Mouse (Mus musculus) forebrain, postnatal 0 days (tissue): ENCODE results near the gene Gm17324. TPM values are rescaled to one million over a fixed set of nuclear protein-coding genes. Genes with fewer than 3 reads are reported as not detected.

Experiments
- ATAC-seq: fragments of 200-750 bp; cut with Nextera tagmentation; 2 replicates; pipeline ENCODE4 v1.8.0; 2017; ENCODE audit warnings: mild to moderate bottlenecking, moderate library complexity
- DNase-seq: peaks from one replicate; pipeline ENCODE4 v3.0.0-alpha.2; 2015
- H3K27ac ChIP-seq: fragments of 300-500 bp; sonication (generic); 2 replicates; pipeline ENCODE4 v1.5.1; 2014; ENCODE audit warnings: low read depth, mild to moderate bottlenecking, antibody characterized with exemption, low read length, moderate library complexity, mixed read lengths
- H3K27me3 ChIP-seq: fragments of 300-500 bp; sonication (generic); 2 replicates; pipeline ENCODE4 v1.6.1; 2014; ENCODE audit warnings: mild to moderate bottlenecking, low read length, mixed read lengths; ENCODE audit not compliant: insufficient read depth
- H3K36me3 ChIP-seq: fragments of 300-500 bp; sonication (generic); 2 replicates; pipeline ENCODE4 v1.6.1; 2014; ENCODE audit warnings: mild to moderate bottlenecking, moderate library complexity; ENCODE audit not compliant: insufficient read depth
- H3K4me1 ChIP-seq: fragments of 300-500 bp; sonication (generic); 2 replicates; pipeline ENCODE4 v1.6.1; 2014; ENCODE audit warnings: antibody characterized with exemption; ENCODE audit not compliant: insufficient read depth
- H3K4me2 ChIP-seq: fragments of 300-500 bp; sonication (generic); 2 replicates; pipeline ENCODE4 v1.6.1; 2014; ENCODE audit warnings: low read depth, mild to moderate bottlenecking, moderate library complexity
- H3K4me3 ChIP-seq: fragments of 300-500 bp; sonication (generic); 2 replicates; pipeline ENCODE4 v1.5.1; 2014; ENCODE audit warnings: low read depth, low read length, mixed read lengths
- H3K9ac ChIP-seq: fragments of 300-500 bp; sonication (generic); 2 replicates; pipeline ENCODE4 v1.6.1; 2014; ENCODE audit warnings: mild to moderate bottlenecking
- H3K9me3 ChIP-seq: fragments of 300-500 bp; sonication (generic); 2 replicates; pipeline ENCODE4 v1.6.1; 2016; ENCODE audit warnings: low read length
- CTCF ChIP-seq: sonication (generic); IDR thresholded peaks from 2 replicates; pipeline ENCODE4 v1.5.1; 2016; ENCODE audit warnings: antibody characterized with exemption, control low read depth, low read depth
- WGBS: fragments of 180-500 bp; shearing (Covaris S2); extraction: QIAGEN DNeasy Blood & Tissue Kit; methylation state at CpG from one replicate; pipeline ENCODE4 v1.1.7; 2014; 5-methylcytosine and 5-hydroxymethylcytosine counted together
- polyA plus RNA-seq: library from polyadenylated mRNA; unstranded; fragments of >200 nt; fragmentation: Nextera tagmentation; extraction: Ambion mirVana; gene quantifications from 2 replicates; pipeline ENCODE4 v1.2.1, GENCODE M21; 2015
- total RNA-seq: library from RNA; depleted of rRNA; stranded (reverse); fragments of >200 nt; gene quantifications from 2 replicates; pipeline ENCODE4 v1.2.3, GENCODE M21; 2014

Gm17324 gene
- total and polyA plus RNA-seq, 2 experiments from 2014 or later, result 1.7 to 3.3 TPM

- H3K36me3 ChIP-seq, result peaks cover 61% of the 10 kb centered on the region
- no peak for TF ChIP-seq CTCF
These were observed 17.1 kb upstream of the Gm17324 start for GRCm38 (mm10) chr9:78465725-78466124.

GRCm38 (mm10) chr9:78463337-78463736, 14.8 kb upstream of the Gm17324 start:
- Histone ChIP-seq H3K9me3 (no peaks in the 10 kb centered on the region), H3K4me2 (no peak overlapping the region), H3K4me1 (no peaks in the 10 kb centered on the region), H3K36me3 (peaks cover 67% of the 10 kb centered on the region), H3K4me3 (no peak overlapping the region), H3K27me3 (no peaks in the 10 kb centered on the region), H3K27ac (no peak overlapping the region), H3K9ac (no peak overlapping the region)
- WGBS, result 95% methylated on average over 4 of the region's 4 CpGs
- DNase-seq (no peak), ATAC-seq (no peak)
- no peak for TF ChIP-seq CTCF

More at GRCm38 (mm10) chr9:78465725-78466124, 17.1 kb upstream of the Gm17324 start:
- H3K4me2 ChIP-seq, result no peak overlapping the region
- ATAC-seq, result no peak
- no peak overlapping the region for H3K4me3 ChIP-seq
- DNase-seq, result no peak
- H3K9me3 ChIP-seq, result no peaks in the 10 kb centered on the region
- H3K9ac ChIP-seq, result no peak overlapping the region
- no peaks in the 10 kb centered on the region for H3K27me3 ChIP-seq
- H3K4me1 ChIP-seq, result no peaks in the 10 kb centered on the region
- H3K27ac ChIP-seq, result no peak overlapping the region
- 87% methylated on average over 3 of the region's 3 CpGs for WGBS

DNA sequence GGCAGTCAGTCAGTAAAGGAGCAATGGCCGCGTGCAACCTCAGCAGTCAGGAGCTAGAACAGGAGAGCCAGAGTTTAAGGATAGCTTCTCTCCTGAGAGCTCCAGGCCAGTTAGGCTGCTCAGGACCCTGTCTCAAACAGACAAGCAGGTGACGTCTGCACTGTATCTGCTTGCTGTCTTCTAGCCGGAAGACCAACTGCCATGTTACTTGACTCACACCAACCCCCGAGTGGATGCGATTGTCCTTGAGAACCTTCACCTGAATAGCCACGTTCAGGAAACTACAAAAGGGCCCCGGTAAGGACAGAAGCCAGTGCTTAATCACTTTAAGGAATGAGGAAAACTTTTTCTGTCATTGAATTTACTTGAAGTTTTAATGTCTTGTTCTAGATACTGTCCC, 8.4 kb upstream of the Gm17324 start:
- peaks cover 48% of the 10 kb centered on the region for H3K36me3 ChIP-seq

GRCm38 (mm10) chr9:78451382-78451781, 2.8 kb upstream of the Gm17324 start:
- Histone ChIP-seq H3K9ac (no peak overlapping the region), H3K9me3 (no peaks in the 10 kb centered on the region), H3K27ac (no peak overlapping the region), H3K4me3 (no peak overlapping the region), H3K27me3 (0 out of 2 replicates have a peak, but pooled peaks cover under 1% of the 10 kb centered on the region), H3K4me2 (no peak overlapping the region), H3K4me1 (peaks cover 12% of the 10 kb centered on the region), H3K36me3 (peaks cover 18% of the 10 kb centered on the region)
- ATAC-seq (no peak), DNase-seq (no peak)
- WGBS, result 85% methylated on average over 4 of the region's 4 CpGs
- no peak for TF ChIP-seq CTCF

More for the DNA sequence above, 8.4 kb upstream of the Gm17324 start:
- Histone ChIP-seq H3K4me1 (no peaks in the 10 kb centered on the region), H3K9ac (no peak overlapping the region), H3K4me2 (no peak overlapping the region), H3K9me3 (no peaks in the 10 kb centered on the region), H3K27ac (no peak overlapping the region), H3K4me3 (no peak overlapping the region), H3K27me3 (no peaks in the 10 kb centered on the region)
- no peak for DNase-seq
- no peak for TF ChIP-seq CTCF
- no peak for ATAC-seq
- WGBS, result 95% methylated on average over 8 of the region's 8 CpGs

DNA sequence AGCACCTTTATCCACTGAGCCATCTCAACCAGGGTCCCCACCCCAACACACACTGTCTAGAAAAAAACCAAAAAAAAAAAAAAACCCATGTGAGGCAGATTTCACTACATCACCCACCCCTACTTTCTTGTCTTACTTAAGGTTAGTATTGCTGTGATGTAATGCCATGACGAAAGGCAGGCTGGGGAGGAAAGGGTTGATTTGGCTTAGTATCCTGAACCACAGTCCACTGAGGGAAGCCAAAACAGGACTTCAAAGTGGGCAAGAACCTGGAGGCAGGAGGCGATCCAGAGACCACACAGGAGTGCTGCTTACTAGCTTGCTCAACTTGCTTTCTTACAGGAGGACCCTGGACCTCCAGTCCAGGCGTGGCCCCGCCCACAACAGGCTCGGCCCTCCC, 1.8 kb upstream of the Gm17324 start:
- no peak overlapping the region for H3K27ac ChIP-seq
- no peak overlapping the region for H3K4me2 ChIP-seq
- no peaks in the 10 kb centered on the region for H3K9me3 ChIP-seq
- peaks cover 12% of the 10 kb centered on the region for H3K4me1 ChIP-seq
- no peak overlapping the region for H3K4me3 ChIP-seq
- ATAC-seq (no peak), DNase-seq (no peak)
- H3K27me3 ChIP-seq, result peaks cover 11% of the 10 kb centered on the region; the same call in 1 of the 2 replicates
- peaks cover 18% of the 10 kb centered on the region for H3K36me3 ChIP-seq
- no peak for TF ChIP-seq CTCF
- WGBS, result 67% methylated on average over 5 of the region's 5 CpGs
- no peak overlapping the region for H3K9ac ChIP-seq

- Histone ChIP-seq H3K4me3 (peak overlapping the region; percentile 99), H3K27ac (peak overlapping the region; percentile 96; the same call in 1 of the 2 replicates), H3K9me3 (no peaks in the 10 kb centered on the region), H3K36me3 (peaks cover 6% of the 10 kb centered on the region; the same call in 1 of the 2 replicates), H3K4me2 (peak overlapping the region; percentile 62), H3K9ac (peak overlapping the region; percentile 91), H3K27me3 (peaks cover 35% of the 10 kb centered on the region), H3K4me1 (peaks cover 12% of the 10 kb centered on the region)
- ATAC-seq (peak; percentile 28), DNase-seq (no peak)
- WGBS, result 28% methylated on average over 9 of the region's 9 CpGs
- TF ChIP-seq CTCF, result no peak
These were observed 997 bp downstream of the Gm17324 start for GRCm38 (mm10) chr9:78447606-78447972.

DNA sequence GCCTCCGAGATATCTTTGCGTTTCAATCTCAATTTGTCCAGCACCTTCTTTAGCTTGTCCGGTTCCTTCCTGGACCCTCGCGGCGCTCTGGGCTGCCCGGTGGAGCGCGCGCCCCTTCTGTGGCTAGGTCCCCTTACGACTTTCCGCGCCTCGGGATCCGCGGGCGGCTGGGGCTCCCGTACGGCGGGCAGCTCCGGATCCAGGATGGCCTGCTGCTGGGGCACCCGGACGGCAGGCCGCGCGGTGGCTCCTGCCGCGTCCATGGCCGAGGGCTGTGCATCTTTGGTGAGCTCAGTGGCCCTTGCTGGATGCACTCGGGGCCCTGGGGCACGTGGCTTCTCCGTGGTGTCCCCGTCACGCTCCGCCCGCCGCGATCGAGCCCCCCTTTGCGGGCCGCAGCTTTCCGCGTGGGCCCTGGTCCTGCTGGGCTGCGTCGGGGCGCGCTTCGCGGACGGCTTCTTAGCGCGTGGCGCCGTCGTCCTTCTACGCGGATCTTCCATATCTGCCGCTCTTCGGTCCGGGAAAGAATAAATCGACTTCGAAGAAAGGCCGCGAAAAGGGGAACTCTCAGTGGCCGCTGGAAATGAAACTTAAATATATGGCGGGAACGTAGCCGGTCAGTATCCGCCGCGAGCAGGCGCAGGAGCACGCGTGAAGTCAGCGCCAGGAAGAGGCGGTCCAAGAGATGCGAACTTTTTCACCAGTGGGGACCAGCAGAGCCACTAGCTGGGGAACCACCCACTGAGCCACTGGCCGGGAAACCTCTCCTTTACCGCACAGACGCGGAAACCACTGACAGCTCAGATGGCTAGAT, 5.8 kb downstream of the Gm17324 start, which contains the start of gene Cgas:
TSS of gene Cgas (minus strand) at position 659 of the 814 bp plus-strand sequence.
- H3K4me1 ChIP-seq, result 0 out of 2 replicates have a peak, but pooled peaks cover 3% of the 10 kb centered on the region
- WGBS, result 3% methylated on average over 81 of the region's 81 CpGs
- no peak within 1 kb of the TSS for H3K27ac ChIP-seq
- peak within 1 kb of the TSS; percentile 28; the same call in 1 of the 2 replicates for H3K9ac ChIP-seq
- H3K4me2 ChIP-seq, result peak within 1 kb of the TSS; percentile 67
- no peaks in the 10 kb centered on the region for H3K36me3 ChIP-seq
- peak within 1 kb of the TSS; percentile 40 for H3K4me3 ChIP-seq
- no peaks in the 10 kb centered on the region for H3K9me3 ChIP-seq
- TF ChIP-seq CTCF, result no peak
- peaks cover 60% of the 10 kb centered on the region for H3K27me3 ChIP-seq
- peak; percentile 28 for DNase-seq
- peak; percentile 34 for ATAC-seq
